Mouse (Mus musculus) embryonic facial prominence, embryonic 14.5 days (tissue): ENCODE measurements at regions not wholly inside any gene's neighbourhood (a gene's known extent, or its start where the extent isn't known, plus 50 kb on each side); places are given as distances from the start of the nearest gene placed in this dataset.
A peak's percentile ranks its signal among the peaks of the same experiment; 100 is the strongest.
"Not testable (repeated sequence)": the region's sequence is repeated elsewhere in the genome, so short reads cannot be mapped to it uniquely, and the experiment has no call there.

Experiments used
- ATAC-seq: fragments of 200-750 bp; cut with Nextera tagmentation; 2 replicates; pipeline ENCODE4 v1.8.0; 2017; ENCODE audit warnings: low read depth, moderate number of reproducible peaks, moderate TSS enrichment
- DNase-seq: peaks from one replicate; pipeline ENCODE4 v3.0.0-alpha.2; 2015; ENCODE audit warnings: low spot score
- H3K27ac ChIP-seq: fragments of 300-500 bp; sonication (generic); replicated peaks from 2 replicates; pipeline ENCODE4 v1.5.1; 2014; ENCODE audit warnings: low read depth, mild to moderate bottlenecking, low read length, moderate library complexity
- H3K27me3 ChIP-seq: fragments of 300-500 bp; sonication (generic); replicated peaks from 2 replicates; pipeline ENCODE4 v1.6.1; 2014; ENCODE audit warnings: low read length; ENCODE audit not compliant: control insufficient read depth, insufficient read depth
- H3K36me3 ChIP-seq: fragments of 300-500 bp; sonication (generic); 2 replicates; pipeline ENCODE4 v1.6.1; 2014; ENCODE audit warnings: low read length, mixed read lengths; ENCODE audit not compliant: control insufficient read depth, insufficient read depth
- H3K4me1 ChIP-seq: fragments of 300-500 bp; sonication (generic); 2 replicates; pipeline ENCODE4 v1.6.1; 2014; ENCODE audit warnings: antibody characterized with exemption, low read length; ENCODE audit not compliant: control insufficient read depth, insufficient read depth
- H3K4me2 ChIP-seq: fragments of 300-500 bp; sonication (generic); 2 replicates; pipeline ENCODE4 v1.6.1; 2014; ENCODE audit warnings: low read depth, mild to moderate bottlenecking, low read length, moderate library complexity, mixed read lengths
- H3K4me3 ChIP-seq: fragments of 300-500 bp; sonication (generic); 2 replicates; pipeline ENCODE4 v1.5.1; 2014; ENCODE audit warnings: low read depth, mild to moderate bottlenecking, low read length
- H3K9ac ChIP-seq: fragments of 300-500 bp; sonication (generic); 2 replicates; pipeline ENCODE4 v1.6.1; 2014; ENCODE audit warnings: low read depth, mild to moderate bottlenecking, low read length, moderate library complexity, mixed read lengths
- H3K9me3 ChIP-seq: fragments of 300-500 bp; sonication (generic); 2 replicates; pipeline ENCODE4 v1.6.1; 2016; ENCODE audit warnings: low read length; ENCODE audit not compliant: control insufficient read depth
- WGBS: fragments of 180-500 bp; shearing (Covaris S2); extraction: QIAGEN DNeasy Blood & Tissue Kit; methylation state at CpG from one replicate; pipeline ENCODE4 v1.1.7; 2014; 5-methylcytosine and 5-hydroxymethylcytosine counted together

DNA sequence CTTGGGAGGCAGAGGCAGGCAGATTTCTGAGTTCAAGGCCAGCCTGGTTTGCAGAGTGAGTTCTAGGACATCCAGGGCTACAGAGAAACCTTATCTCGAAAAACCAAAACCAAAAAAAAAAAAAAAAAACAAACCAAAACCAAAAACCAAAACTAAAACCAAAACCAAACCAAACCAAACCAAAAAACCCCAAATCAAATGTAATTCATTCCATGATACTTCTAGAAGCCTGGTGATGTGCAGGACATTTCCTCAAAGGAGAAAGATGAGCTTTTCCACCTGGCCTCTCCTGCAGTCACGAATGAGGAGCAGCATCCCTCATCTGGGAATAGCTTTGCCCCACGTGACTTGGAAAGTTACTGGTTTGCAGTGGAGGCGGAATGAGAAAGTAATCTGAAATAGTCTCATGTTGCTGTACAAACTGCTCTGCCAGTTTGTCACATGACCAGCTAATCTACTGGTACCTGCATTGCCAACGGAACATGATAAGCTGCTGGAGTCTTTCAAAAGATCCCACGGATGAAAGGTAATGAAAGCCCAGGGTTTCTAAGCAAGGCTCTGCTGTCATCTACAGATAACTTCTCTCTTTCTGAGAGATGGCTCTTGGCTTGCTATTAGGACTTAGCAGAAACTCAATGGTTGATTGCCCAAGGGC, 127.8 kb upstream of the Max start:
- no peaks in the 10 kb centered on the region for H3K27me3 ChIP-seq
- no peaks in the 10 kb centered on the region for H3K9me3 ChIP-seq
- no peak overlapping the region for H3K4me3 ChIP-seq
- ATAC-seq (no peak), DNase-seq (no peak)
- H3K4me2 ChIP-seq: no peak overlapping the region
- WGBS: 78% methylated on average over 6 of the region's 6 CpGs
- no peak overlapping the region for H3K9ac ChIP-seq
- H3K27ac ChIP-seq: no peak overlapping the region
- H3K4me1 ChIP-seq: peaks cover 4% of the 10 kb centered on the region; the same call in 1 of the 2 replicates
- no peaks in the 10 kb centered on the region for H3K36me3 ChIP-seq

DNA sequence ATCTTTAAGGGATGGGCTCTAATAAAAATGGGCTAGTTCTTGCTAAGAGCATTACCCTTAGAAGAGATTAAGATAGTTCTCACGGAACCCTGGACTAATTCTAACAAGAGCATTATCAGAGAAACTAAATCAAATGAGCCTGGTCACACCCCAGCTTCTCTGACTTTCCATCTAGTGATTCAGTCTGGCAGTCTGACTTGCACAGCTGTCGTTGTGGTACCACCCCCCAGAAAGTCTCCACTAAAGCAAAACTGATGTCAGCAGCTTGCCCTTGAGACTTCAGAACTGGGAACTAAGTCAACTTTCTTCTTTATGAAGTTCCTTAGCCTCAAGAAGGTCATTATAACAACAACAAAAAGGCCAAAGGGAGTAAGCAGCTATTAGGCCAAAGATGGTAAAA, 126.5 kb upstream of the Max start:
- Histone ChIP-seq H3K27me3 (no peaks in the 10 kb centered on the region), H3K4me3 (no peak overlapping the region), H3K9me3 (no peaks in the 10 kb centered on the region), H3K4me1 (peaks cover 4% of the 10 kb centered on the region; the same call in 1 of the 2 replicates), H3K36me3 (no peaks in the 10 kb centered on the region), H3K9ac (no peak overlapping the region), H3K4me2 (no peak overlapping the region), H3K27ac (no peak overlapping the region)
- 68% methylated on average over 2 of the region's 2 CpGs for WGBS
- no peak for DNase-seq
- ATAC-seq: no peak

DNA sequence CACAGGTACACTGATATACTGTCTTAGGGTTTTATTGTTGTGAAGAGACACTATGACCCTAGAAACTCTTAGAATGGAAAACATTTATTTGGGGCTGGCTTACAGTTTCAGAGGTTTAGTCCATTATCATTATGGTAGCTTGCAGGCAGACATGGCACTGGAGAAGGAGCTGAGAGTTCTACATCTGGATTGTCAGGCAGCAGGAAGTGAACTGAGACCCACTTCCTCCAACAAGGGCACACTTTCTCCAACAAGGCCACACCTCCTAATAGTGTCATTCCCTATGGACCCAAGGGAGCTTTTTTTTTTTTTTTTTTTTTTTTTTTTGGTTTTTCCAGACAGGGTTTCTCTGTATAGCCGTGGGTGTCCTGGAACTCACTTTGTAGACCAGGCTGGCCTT, 124.9 kb upstream of the Max start:
- ATAC-seq, H3K36me3 ChIP-seq, H3K4me2 ChIP-seq, H3K9ac ChIP-seq, H3K4me3 ChIP-seq, H3K27ac ChIP-seq, H3K4me1 ChIP-seq, H3K9me3 ChIP-seq, DNase-seq, H3K27me3 ChIP-seq: not testable (repeated sequence)
- WGBS: 95% methylated on average over 1 of the region's 1 CpGs

DNA sequence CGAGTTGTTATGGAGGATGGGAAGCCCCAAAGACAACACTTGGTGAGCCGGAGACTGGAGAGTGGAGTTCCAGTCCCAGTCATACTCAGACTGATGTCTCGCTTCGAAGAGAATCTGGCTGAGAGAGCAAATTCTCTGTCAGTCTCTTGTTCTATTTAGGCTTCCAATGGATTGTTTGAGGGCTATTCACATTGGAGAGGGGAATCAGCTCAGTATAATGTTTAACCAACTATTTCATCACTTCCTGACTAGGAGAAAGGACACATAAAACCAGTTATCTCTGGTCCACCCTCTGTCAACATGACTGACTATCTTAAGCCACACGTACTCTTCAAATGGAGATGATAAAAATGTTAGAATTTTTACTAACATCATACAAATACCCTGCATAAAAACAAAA, 123.9 kb upstream of the Max start:
- DNase-seq (no peak), ATAC-seq (no peak)
- H3K4me3 ChIP-seq: no peak overlapping the region
- H3K4me2 ChIP-seq: no peak overlapping the region
- H3K36me3 ChIP-seq: no peaks in the 10 kb centered on the region
- H3K4me1 ChIP-seq: no peaks in the 10 kb centered on the region
- no peaks in the 10 kb centered on the region for H3K9me3 ChIP-seq
- 88% methylated on average over 5 of the region's 5 CpGs for WGBS
- no peaks in the 10 kb centered on the region for H3K27me3 ChIP-seq
- H3K9ac ChIP-seq: no peak overlapping the region
- no peak overlapping the region for H3K27ac ChIP-seq

- Histone ChIP-seq H3K36me3 (no peaks in the 10 kb centered on the region), H3K4me1 (no peaks in the 10 kb centered on the region), H3K4me2 (no peak overlapping the region), H3K9ac (no peak overlapping the region), H3K4me3 (no peak overlapping the region), H3K9me3 (no peaks in the 10 kb centered on the region), H3K27ac (no peak overlapping the region), H3K27me3 (no peaks in the 10 kb centered on the region)
- no peak for ATAC-seq
- peak; percentile 8 for DNase-seq
- WGBS: 72% methylated on average over 7 of the region's 7 CpGs
Observed at GRCm38 (mm10) chr12:77085244-77085643, 123.2 kb upstream of the Max start.

DNA sequence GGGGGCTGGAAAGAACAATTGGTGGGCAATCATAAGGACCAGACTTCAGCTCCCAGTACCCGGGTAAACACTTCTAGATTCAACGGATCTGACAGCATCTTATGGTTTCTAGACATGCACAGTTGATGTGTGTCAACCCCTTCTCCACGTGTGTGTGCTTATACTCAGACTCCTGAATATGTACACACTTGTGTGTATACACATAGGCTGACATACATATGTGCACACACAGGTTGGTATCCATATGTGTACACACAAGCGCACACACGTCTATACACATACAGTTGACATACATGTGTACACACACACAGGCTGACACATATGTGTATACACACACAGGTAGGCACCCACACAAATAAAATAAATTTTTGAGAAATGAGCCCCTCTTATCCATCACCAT, 122.7 kb upstream of the Max start:
- Histone ChIP-seq H3K4me3 (no peak overlapping the region), H3K4me2 (no peak overlapping the region), H3K36me3 (no peaks in the 10 kb centered on the region), H3K9ac (no peak overlapping the region), H3K27ac (no peak overlapping the region), H3K27me3 (no peaks in the 10 kb centered on the region), H3K4me1 (no peaks in the 10 kb centered on the region), H3K9me3 (no peaks in the 10 kb centered on the region)
- 89% methylated on average over 5 of the region's 5 CpGs for WGBS
- DNase-seq (no peak), ATAC-seq (no peak)

GRCm38 (mm10) chr12:77084343-77084742, 122.3 kb upstream of the Max start:
- Histone ChIP-seq H3K9me3 (no peaks in the 10 kb centered on the region), H3K4me3 (no peak overlapping the region), H3K4me1 (no peaks in the 10 kb centered on the region), H3K27me3 (no peaks in the 10 kb centered on the region), H3K27ac (no peak overlapping the region), H3K9ac (no peak overlapping the region), H3K4me2 (no peak overlapping the region), H3K36me3 (no peaks in the 10 kb centered on the region)
- DNase-seq (no peak), ATAC-seq (no peak)
- WGBS: 44% methylated on average over 1 of the region's 1 CpGs

- Histone ChIP-seq H3K36me3 (no peaks in the 10 kb centered on the region), H3K4me2 (no peak overlapping the region), H3K4me1 (no peaks in the 10 kb centered on the region), H3K27me3 (no peaks in the 10 kb centered on the region), H3K9ac (no peak overlapping the region), H3K27ac (no peak overlapping the region), H3K4me3 (no peak overlapping the region), H3K9me3 (no peaks in the 10 kb centered on the region)
- ATAC-seq: no peak
- WGBS: 83% methylated on average over 6 of the region's 6 CpGs
- DNase-seq: no peak
Observed at GRCm38 (mm10) chr12:77083760-77084159, 121.8 kb upstream of the Max start.

GRCm38 (mm10) chr12:77081774-77082173, 119.8 kb upstream of the Max start:
- no peak overlapping the region for H3K27ac ChIP-seq
- H3K27me3 ChIP-seq: no peaks in the 10 kb centered on the region
- H3K9me3 ChIP-seq: no peaks in the 10 kb centered on the region
- no peaks in the 10 kb centered on the region for H3K4me1 ChIP-seq
- 91% methylated on average over 2 of the region's 2 CpGs for WGBS
- DNase-seq: no peak
- no peak for ATAC-seq
- H3K9ac ChIP-seq: no peak overlapping the region
- no peak overlapping the region for H3K4me2 ChIP-seq
- no peaks in the 10 kb centered on the region for H3K36me3 ChIP-seq
- H3K4me3 ChIP-seq: no peak overlapping the region
